Mouse (Mus musculus) cortical plate, adult 2 months (tissue): ENCODE results near the gene Ambp. TPM values are rescaled to one million over a fixed set of nuclear protein-coding genes. Genes with fewer than 3 reads are reported as not detected.

Experiments used
- H3K27ac ChIP-seq: fragments of 200-500 bp; 2 replicates; pipeline ENCODE4 v1.5.1; 2012; ENCODE audit warnings: low read length, control low read depth, inconsistent platforms; ENCODE audit not compliant: insufficient read depth
- H3K4me1 ChIP-seq: fragments of 200-500 bp; 2 replicates; pipeline ENCODE4 v1.6.1; 2011; ENCODE audit warnings: low read length; ENCODE audit not compliant: control insufficient read depth, insufficient read depth
- H3K4me3 ChIP-seq: fragments of 200-500 bp; 2 replicates; pipeline ENCODE4 v1.5.1; 2011; ENCODE audit warnings: mild to moderate bottlenecking, low read length, control low read depth; ENCODE audit not compliant: insufficient read depth
- CTCF ChIP-seq: fragments of 200-500 bp; IDR thresholded peaks from 2 replicates; pipeline ENCODE4 v1.5.1; 2011; ENCODE audit warnings: mild to moderate bottlenecking, control low read depth, low read length; ENCODE audit not compliant: insufficient read depth; ENCODE audit errors: extremely low read depth
- POLR2A ChIP-seq: fragments of 200-500 bp; IDR thresholded peaks from 2 replicates; pipeline ENCODE4 v1.6.1; 2011; ENCODE audit warnings: mild to moderate bottlenecking, low read length, control low read depth; ENCODE audit not compliant: insufficient read depth; ENCODE audit errors: extremely low read depth
- polyA plus RNA-seq: library from polyadenylated mRNA; depleted of rRNA; stranded (reverse); fragments of >200 nt; gene quantifications from 2 replicates; pipeline ENCODE4 v1.2.3, GENCODE M21; 2012

Ambp gene
- polyA plus RNA-seq, 1 experiment: not detected

DNA sequence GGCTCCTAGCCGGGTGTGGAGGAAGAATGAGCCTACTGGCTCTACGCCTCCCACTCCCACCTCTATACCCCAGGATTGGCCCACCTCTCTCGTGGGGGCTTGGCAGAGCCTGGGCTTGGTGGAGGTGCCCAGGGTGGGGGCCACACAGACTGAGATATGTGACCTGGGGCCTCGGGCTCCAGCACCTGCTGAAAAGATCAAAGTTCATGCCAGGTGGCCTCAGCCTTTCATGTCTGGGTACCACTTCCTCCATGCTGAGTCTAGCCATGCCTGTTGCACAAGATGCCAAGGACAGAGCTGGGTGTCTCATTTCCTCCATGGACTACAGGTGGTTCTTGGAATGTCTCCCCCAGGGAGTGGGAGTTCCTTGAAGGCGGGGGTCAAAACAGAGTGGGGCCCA lies 11.7 kb upstream of the Ambp start:
- Histone ChIP-seq H3K4me3 (no peak overlapping the region), H3K4me1 (no peaks in the 10 kb centered on the region), H3K27ac (no peak overlapping the region)
- TF ChIP-seq CTCF (no peak), POLR2A (no peak)

DNA sequence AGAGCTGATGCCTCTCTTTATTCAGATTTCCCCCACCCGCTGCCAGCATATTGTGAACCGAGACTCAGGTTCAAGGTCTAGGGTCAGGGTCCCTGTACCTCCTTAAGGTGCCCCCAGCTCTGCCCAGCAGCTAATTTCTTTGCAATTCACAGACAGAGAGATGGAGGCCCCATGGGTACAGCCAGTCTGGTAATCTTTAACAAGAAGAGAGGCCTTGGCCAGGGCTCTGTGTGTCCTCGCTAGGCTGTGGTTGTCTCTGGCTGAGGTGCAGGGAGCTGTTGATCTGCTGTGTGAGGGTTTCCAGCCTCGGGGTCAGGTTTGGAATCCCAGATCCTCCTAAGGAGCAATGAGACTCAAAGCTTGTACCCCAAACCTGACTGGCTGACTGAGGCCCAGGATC lies 11.0 kb upstream of the Ambp start:
- Histone ChIP-seq H3K4me3 (no peak overlapping the region), H3K4me1 (no peaks in the 10 kb centered on the region), H3K27ac (no peak overlapping the region)
- no peak for TF ChIP-seq POLR2A
- TF ChIP-seq CTCF: no peak

DNA sequence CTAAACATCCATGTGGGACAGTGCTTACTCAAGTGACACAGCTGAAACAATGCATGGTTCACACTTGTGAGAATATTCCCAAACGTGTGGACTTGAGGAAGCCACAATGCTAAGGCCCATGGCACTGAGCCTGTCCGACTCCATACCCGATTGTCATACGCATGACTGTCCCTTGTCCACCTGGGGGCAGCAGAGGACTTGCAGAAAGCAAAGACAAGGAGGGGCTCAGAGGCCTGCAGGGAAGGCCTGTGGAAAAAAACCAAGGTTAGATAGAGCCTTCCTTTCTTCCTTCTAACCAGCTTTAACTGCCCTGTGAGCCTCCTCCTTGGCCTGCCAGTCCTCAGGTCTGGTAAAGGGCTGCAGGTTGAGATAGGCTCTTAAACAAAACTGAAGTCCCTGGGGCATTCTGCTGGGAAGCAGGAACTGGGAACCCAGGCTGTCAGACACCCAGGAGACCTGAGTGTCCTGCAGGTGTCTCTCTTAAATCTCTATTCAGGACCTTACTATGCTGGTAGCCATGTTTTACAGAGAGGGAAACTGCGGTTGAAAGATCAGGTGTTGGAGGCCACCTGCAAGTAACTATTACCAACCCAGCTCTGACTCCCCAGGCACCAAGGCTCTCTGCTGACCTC lies 4.5 kb upstream of the Ambp start:
- TF ChIP-seq POLR2A: no peak
- peak; percentile 95 for TF ChIP-seq CTCF
- no peak overlapping the region for H3K4me3 ChIP-seq
- H3K27ac ChIP-seq: no peak overlapping the region
- no peaks in the 10 kb centered on the region for H3K4me1 ChIP-seq

DNA sequence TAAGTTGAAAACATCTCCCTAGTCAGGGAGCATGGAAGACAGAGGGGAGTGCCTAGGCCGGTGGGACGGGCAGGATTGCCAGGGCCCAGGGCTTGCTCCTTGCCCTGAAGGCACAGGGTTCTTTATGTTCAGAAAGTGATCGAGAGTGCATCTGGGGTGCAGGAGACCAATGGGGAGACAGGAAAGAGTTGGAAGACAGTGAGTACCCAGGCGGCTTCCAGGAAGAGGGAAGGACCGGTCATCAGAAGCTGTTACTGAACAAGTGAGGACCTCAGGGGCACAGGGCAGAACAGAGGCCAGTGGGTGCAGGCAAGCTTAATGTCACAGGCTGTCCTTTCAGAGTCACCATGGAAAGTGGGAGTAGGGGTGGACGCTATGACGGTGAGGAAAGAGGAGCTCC lies 3.6 kb upstream of the Ambp start:
- TF ChIP-seq POLR2A (no peak), CTCF (no peak)
- Histone ChIP-seq H3K27ac (no peak overlapping the region), H3K4me3 (no peak overlapping the region)

DNA sequence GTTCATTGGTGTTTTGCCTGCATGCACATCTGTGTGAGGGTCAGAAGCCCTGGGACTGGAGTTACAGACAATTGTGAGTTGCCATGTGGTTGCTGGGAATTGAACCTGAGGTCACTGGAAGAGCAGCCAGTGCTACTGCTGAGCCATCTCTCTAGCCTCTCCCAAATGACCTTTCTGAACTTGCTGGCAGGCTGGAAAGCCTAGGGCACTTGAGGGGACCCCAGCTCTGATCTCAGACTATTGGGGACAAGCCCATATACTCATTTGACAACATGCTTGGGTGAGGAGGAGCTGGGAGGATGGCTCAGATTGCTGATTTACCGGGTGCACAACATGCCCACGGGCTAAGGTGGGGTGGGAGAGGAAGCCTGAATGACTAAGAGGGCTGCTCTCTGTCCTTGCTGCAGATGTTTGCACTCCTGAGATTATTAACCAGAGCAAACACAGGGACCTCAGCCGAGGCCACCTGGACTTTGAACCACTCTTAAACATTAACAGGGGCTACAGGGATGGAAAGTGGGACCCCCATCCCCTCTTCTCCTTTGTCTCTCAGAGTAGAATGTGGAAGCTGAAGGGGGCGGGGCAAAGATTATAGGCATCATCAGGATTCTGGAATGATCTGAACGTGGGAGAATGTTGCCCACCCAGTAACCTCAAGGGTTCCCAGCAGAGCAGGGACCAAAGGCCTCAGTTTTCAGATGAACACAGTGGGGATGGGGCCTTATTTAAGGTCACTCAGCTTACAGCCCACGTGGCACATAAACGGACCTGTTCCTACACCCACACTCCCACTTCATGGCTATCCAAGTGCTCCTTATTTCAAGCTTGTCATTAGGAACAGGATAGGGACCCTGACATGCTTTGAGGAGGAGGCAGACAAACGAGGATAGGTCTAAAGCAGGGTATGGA lies 2.4 kb upstream of the Ambp start:
- Histone ChIP-seq H3K27ac (no peak overlapping the region), H3K4me3 (no peak overlapping the region), H3K4me1 (no peaks in the 10 kb centered on the region)
- TF ChIP-seq POLR2A (no peak), CTCF (no peak)

More for the DNA sequence above, 3.6 kb upstream of the Ambp start:
- H3K4me1 ChIP-seq: no peaks in the 10 kb centered on the region

DNA sequence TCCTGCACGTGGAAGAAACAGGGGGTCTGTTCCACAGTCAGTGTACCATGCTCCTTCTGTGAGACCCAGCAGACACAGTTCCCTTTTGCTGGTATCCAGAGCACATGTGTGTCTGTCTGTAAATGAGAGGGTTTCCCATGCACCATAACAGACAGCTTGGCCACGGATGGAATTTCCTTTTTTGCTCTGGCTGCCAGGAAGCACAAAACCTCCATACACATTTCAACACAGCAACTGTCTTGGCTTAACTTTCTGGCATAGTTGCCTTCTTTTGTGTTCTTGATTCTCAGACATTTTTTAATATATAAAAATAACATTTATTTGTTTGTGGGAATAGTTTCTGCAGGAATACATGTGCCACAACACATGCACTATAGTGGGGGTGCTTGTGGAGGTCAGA lies 997 bp upstream of the Ambp start:
- Histone ChIP-seq H3K4me1 (no peaks in the 10 kb centered on the region), H3K27ac (no peak overlapping the region), H3K4me3 (no peak overlapping the region)
- TF ChIP-seq CTCF (no peak), POLR2A (no peak)

DNA sequence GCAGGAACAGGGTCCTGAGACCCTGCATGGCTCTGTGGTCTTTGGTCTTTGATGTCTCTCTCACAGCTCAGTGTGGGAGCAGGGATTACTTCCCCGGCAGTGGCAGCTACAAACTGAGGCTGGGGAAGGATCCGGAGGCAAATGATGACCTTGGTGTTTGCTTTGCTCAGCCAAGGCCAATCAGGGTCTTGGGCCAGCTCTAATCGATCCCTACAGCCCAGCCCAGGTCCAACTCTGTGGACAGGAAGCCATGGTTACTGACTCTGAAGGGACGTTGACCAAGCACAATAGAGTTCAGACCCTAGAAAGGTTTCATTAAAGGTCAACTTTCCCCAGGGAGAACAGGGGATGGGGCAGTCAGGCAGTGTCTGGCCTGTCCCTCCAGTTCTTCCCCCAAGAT lies 571 bp downstream of the Ambp start:
- no peak overlapping the region for H3K4me3 ChIP-seq
- no peaks in the 10 kb centered on the region for H3K4me1 ChIP-seq
- no peak for TF ChIP-seq POLR2A
- TF ChIP-seq CTCF: no peak
- H3K27ac ChIP-seq: no peak overlapping the region

DNA sequence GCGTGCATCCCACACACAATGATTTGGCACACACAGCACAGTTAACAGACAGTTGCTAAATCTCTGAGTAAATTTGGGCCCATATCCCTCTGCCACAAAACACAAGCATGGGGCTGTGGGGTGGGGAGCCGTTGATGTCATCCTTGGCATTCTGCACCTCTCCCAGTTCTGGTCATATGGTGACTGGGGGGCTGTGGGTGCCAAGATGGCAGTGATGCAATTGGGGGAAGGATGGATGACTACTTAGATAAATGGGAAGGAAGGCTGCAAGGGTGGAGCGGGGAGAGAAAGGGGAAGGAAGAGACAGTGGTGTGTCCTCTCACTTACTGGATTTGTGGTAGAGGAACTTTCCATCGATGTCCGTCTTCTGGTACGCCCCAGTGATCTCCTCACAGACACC lies 3.5 kb downstream of the Ambp start:
- Histone ChIP-seq H3K27ac (no peak overlapping the region), H3K4me3 (no peak overlapping the region), H3K4me1 (no peaks in the 10 kb centered on the region)
- TF ChIP-seq CTCF (no peak), POLR2A (no peak)

DNA sequence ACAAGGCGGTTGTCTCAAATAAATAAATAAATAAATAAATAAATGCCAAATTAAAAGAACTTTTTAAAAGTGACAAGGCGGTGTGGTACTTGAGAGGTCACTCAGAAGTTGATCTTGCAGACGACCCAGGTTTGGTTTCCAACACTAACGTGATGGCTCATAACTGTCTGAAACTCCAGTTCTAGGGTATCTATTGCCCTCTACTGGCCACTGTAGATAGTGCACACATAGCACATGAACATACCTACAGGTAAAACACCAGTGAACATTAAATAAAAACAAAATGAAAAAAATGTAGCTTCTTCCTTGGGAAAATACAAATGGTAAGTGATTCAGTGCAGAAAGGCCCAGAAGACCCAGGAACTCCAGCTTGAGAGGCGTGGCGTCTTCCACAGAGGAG lies 7.3 kb downstream of the Ambp start:
- Histone ChIP-seq H3K4me3 (no peak overlapping the region), H3K4me1 (no peaks in the 10 kb centered on the region), H3K27ac (no peak overlapping the region)
- no peak for TF ChIP-seq CTCF
- TF ChIP-seq POLR2A: no peak

DNA sequence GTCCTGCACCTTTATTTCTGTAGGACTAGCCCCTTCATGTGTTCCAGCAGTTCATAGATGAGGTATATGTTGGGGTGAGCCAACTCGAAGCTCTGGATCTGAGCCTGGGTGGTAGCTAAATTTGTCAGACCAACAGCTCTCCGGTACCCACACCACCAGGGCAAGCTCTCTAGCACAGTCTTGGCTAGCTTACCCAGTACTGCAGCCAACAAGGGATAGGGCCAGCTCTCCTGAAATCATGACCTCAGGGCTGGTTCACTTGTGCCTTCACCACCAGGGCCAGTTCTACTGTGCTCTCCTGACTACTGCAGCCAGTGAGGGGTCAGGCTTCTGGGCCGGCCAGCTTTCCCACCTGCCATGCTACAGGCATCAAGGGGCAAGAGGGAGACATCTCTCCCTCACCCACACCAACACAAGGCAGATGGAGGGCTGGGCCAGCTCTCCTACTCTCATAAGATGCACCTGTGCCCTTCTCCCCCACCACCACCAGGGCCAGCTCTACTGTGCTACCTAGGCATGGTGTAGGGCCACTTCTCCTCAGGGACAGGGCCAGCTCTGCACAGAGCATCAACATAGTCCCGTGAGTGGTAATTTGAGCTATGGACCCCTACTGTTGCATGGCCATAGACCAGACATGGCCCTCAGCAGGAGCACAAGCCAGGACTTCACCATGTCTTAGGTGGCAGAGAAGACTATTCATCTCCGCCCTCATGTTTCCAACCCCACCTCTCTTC lies 24.5 kb downstream of the Ambp start:
- no peak for TF ChIP-seq CTCF
- no peak for TF ChIP-seq POLR2A
- no peaks in the 10 kb centered on the region for H3K4me1 ChIP-seq
- no peak overlapping the region for H3K4me3 ChIP-seq
- H3K27ac ChIP-seq: no peak overlapping the region
